Mouse (Mus musculus): ENCODE data around the gene Serpinb1c. TPM values are rescaled to one million over a fixed set of nuclear protein-coding genes. Genes with fewer than 3 reads are reported as not detected.

The Serpinb1c gene
- polyA plus RNA-seq, 1 experiment from 2014 or later, result not detected

DNA sequence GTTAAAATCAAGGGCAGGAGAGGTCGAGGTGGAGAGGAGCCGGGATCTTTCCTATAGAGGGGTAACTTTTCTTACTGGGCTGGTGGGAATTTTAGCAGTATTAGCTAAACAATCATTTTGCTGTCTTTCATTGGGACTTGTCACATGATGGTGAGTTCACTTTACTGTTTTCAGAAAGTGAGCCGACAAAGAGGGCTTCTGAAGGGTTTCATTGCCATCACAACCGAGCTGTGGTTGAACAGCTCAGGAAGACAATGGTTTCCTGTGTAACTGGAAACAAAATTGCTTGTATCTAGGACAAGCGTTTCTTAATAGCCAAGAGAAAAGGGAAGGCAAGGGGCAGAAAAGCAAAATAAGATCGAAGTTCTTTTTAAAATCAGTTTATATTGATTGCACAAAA is 64.8 kb downstream of the Serpinb1c start:
- no peak overlapping the region for H3K4me2 ChIP-seq (ENCODE audit: low read length)
- H3K4me3 ChIP-seq (replicated peaks; ENCODE audit: low read length), result no peak overlapping the region
- H3K27ac ChIP-seq (ENCODE audit: low read length), result no peak overlapping the region
- no peak for ATAC-seq
- no peaks in the 10 kb centered on the region for H3K4me1 ChIP-seq (replicated peaks; ENCODE audit: control insufficient read depth, insufficient read depth, low read length)
- H3K9ac ChIP-seq (replicated peaks; ENCODE audit: low read depth, low read length), result no peak overlapping the region
- H3K9me3 ChIP-seq (ENCODE audit: control insufficient read depth, low read length), result no peaks in the 10 kb centered on the region
- no peaks in the 10 kb centered on the region for H3K36me3 ChIP-seq (ENCODE audit: control insufficient read depth, insufficient read depth)
- WGBS, result 65% methylated on average over 6 of the region's 6 CpGs
- no peaks in the 10 kb centered on the region for H3K27me3 ChIP-seq (replicated peaks; ENCODE audit: control insufficient read depth, insufficient read depth, low read length)

- Histone ChIP-seq H3K4me1 (replicated peaks; ENCODE audit: control insufficient read depth, insufficient read depth, low read length) (no peaks in the 10 kb centered on the region), H3K4me2 (ENCODE audit: low read length) (no peak overlapping the region), H3K4me3 (replicated peaks; ENCODE audit: low read length) (no peak overlapping the region), H3K9me3 (ENCODE audit: control insufficient read depth, low read length) (no peaks in the 10 kb centered on the region), H3K9ac (replicated peaks; ENCODE audit: low read depth, low read length) (no peak overlapping the region), H3K27ac (ENCODE audit: low read length) (no peak overlapping the region), H3K36me3 (ENCODE audit: control insufficient read depth, insufficient read depth) (no peaks in the 10 kb centered on the region), H3K27me3 (replicated peaks; ENCODE audit: control insufficient read depth, insufficient read depth, low read length) (no peaks in the 10 kb centered on the region)
- ATAC-seq, result no peak
- WGBS, result 69% methylated on average over 3 of the region's 3 CpGs
These were observed 65.2 kb downstream of the Serpinb1c start for GRCm38 (mm10) chr13:32832776-32833175.

DNA sequence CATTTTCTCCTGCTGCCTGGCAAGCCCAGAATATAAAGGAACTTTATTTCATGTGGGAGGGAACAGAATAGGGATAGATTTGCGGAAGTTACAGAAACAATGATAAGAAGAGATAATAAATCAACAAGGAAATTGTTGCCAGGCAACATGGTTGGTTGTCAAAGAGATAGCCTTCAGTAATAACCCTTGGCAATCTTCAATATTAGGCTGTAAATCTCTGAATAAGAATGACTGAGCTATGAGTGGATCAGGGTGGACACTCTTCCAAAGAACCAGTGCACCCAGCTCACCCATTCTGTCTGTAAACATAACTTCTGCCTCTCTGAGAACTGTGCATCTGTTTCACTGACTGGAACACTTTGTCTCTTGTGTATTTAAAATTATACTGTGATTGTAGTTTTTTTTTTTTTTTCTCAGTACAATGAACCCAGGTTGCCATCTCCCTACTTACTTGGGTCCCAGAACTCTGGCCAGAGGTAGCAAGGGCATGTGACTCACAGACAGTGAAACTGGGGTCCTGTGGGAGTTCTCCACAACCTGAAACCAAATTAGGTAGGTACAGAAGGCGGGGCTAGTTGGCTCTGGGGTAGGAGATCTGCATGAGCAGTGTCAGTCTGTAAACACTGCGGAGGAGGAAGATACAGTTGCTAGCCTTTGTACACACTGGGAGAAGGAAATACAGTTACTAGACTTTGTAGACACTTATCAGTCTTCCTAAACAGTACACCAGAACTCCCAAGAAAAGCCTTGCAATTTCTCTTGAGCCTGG is 66.3 kb downstream of the Serpinb1c start:
- 87% methylated on average over 3 of the region's 3 CpGs for WGBS

More for the DNA sequence above, 66.3 kb downstream of the Serpinb1c start:
- Histone ChIP-seq H3K9ac (replicated peaks; ENCODE audit: low read depth, low read length) (no peak overlapping the region), H3K4me2 (ENCODE audit: low read length) (no peak overlapping the region), H3K27me3 (replicated peaks; ENCODE audit: control insufficient read depth, insufficient read depth, low read length) (no peaks in the 10 kb centered on the region), H3K9me3 (ENCODE audit: control insufficient read depth, low read length) (no peaks in the 10 kb centered on the region), H3K4me3 (replicated peaks; ENCODE audit: low read length) (no peak overlapping the region), H3K4me1 (replicated peaks; ENCODE audit: control insufficient read depth, insufficient read depth, low read length) (no peaks in the 10 kb centered on the region), H3K27ac (ENCODE audit: low read length) (no peak overlapping the region), H3K36me3 (ENCODE audit: control insufficient read depth, insufficient read depth) (no peaks in the 10 kb centered on the region)
- ATAC-seq, result no peak

Other genes starting within 250 kb of the Serpinb1c start
- not detected in 2 replicates for gene Mylk4, start 114.3 kb downstream of the Serpinb1c start, polyA plus RNA-seq (2015; fragmentation: Nextera tagmentation; extraction: Ambion mirVana)
- gene Wrnip1, start 96.2 kb downstream of the Serpinb1c start, polyA plus RNA-seq (2015; fragmentation: Nextera tagmentation; extraction: Ambion mirVana), result 32.3 and 32.7 TPM in 2 replicates
- gene D930007J09Rik, start 95.4 kb downstream of the Serpinb1c start, polyA plus RNA-seq (2015; fragmentation: Nextera tagmentation; extraction: Ambion mirVana), result not detected in 2 replicates
- 1.5 and 1.6 TPM in 2 replicates for gene Serpinb1a, start 47.0 kb downstream of the Serpinb1c start, polyA plus RNA-seq (2015; fragmentation: Nextera tagmentation; extraction: Ambion mirVana)
- gene Serpinb6b, start 67.0 kb upstream of the Serpinb1c start, polyA plus RNA-seq (2015; fragmentation: Nextera tagmentation; extraction: Ambion mirVana), result 1.1 and 1.2 TPM in 2 replicates
- gene Serpinb9, start 105.0 kb upstream of the Serpinb1c start, polyA plus RNA-seq (2015; fragmentation: Nextera tagmentation; extraction: Ambion mirVana), result 1.3 and 2.0 TPM in 2 replicates
- gene Serpinb9b, start 129.2 kb upstream of the Serpinb1c start, polyA plus RNA-seq (2015; fragmentation: Nextera tagmentation; extraction: Ambion mirVana), result 0.11 and 0.14 TPM in 2 replicates
- 2.2 and 3.3 TPM in 2 replicates for gene Serpinb1b, start 180.4 kb upstream of the Serpinb1c start, polyA plus RNA-seq (2015; fragmentation: Nextera tagmentation; extraction: Ambion mirVana)